Mouse (Mus musculus) ES-E14 (cell line): Measurements from ENCODE around the gene Elmo1.

Experiments used
- CHD2 ChIP-seq: IDR thresholded peaks from 2 replicates; pipeline ENCODE4 v1.6.1; 2014; ENCODE audit warnings: mild to moderate bottlenecking, low read depth, low read length, inconsistent platforms
- MAFK ChIP-seq: IDR thresholded peaks from 2 replicates; pipeline ENCODE4 v1.6.1; 2014; ENCODE audit warnings: mild to moderate bottlenecking, low read depth, low read length, inconsistent platforms; ENCODE audit not compliant: insufficient read depth
- ZC3H11A ChIP-seq: IDR thresholded peaks from 2 replicates; pipeline ENCODE4 v1.6.1; 2012; ENCODE audit warnings: low read depth, mild to moderate bottlenecking, inconsistent platforms, low read length, borderline replicate concordance
- ZNF384 ChIP-seq: IDR thresholded peaks from 2 replicates; pipeline ENCODE4 v1.6.1; 2012; ENCODE audit warnings: low read depth, low read length, inconsistent platforms

- TF ChIP-seq MAFK (no peak), CHD2 (no peak), ZC3H11A (no peak), ZNF384 (no peak)
These were observed 529.5 kb downstream of the Elmo1 start for GRCm38 (mm10) chr13:20619946-20620345.
